8 mouse cellular contexts compared by ENCODE assay signal in the genomic region with DNA sequence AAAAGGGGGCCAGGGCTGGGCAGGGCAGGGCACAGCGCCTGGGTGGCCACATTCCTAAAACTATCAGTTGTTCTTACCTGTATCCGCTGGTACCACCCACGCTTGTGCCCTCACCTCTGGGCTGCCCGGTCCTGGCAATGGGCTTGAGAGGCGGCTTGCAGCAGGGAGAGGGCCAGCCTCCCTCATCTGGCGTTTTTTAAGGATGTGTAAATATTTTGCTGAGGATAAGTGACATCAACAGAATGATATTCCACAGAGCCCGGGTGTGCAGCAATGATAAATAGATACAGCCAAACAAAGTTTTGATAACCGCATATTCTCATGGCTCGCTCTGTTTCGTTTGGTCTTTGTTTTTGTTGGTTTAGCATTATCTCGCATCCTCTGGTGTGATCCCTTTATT. TPM values are rescaled to one million over a fixed set of nuclear protein-coding genes. Genes with fewer than 3 reads are reported as not detected.
DNase-seq lines count a peak whose midpoint lies in the region; ATAC-seq and TF ChIP-seq lines count a peak whose summit lies in the region.
"Had no signal": no experiment of that assay in that cellular context is flagged by ENCODE, and none has a peak within 500 bp of the region (broad histone marks: within the 10 kb centered on the region; RNA-seq: fewer than 3 reads in every experiment).

No protein-coding gene starts in this region.

- no peaks in the 10 kb centered on the region for H3K9me3 ChIP-seq in heart, embryonic 15.5 days (replicated peaks)
- H3K9me3 ChIP-seq in limb, embryonic 13.5 days = no peaks in the 10 kb centered on the region

- peaks cover 34% of the 10 kb centered on the region for H3K27me3 ChIP-seq in heart, embryonic 15.5 days
- H3K27me3 ChIP-seq in limb, embryonic 13.5 days = peaks cover 91% of the 10 kb centered on the region

- peak overlapping the region; percentile 60 for H3K4me3 ChIP-seq in heart, embryonic 15.5 days
- peak overlapping the region; percentile 54; the same call in 1 of the 2 replicates for H3K4me3 ChIP-seq in limb, embryonic 13.5 days
- H3K4me3 ChIP-seq in olfactory bulb, adult 2 months (ENCODE audit: insufficient read depth, low read depth, low read length) = peak overlapping the region; percentile 75

- no peak for TF ChIP-seq POLR2A in olfactory bulb, adult 2 months (IDR thresholded peaks at IDR 0.05; ENCODE audit: insufficient read depth, low read depth, low read length)

- H3K4me1 ChIP-seq in heart, embryonic 15.5 days (replicated peaks) = no peaks in the 10 kb centered on the region
- no peaks in the 10 kb centered on the region for H3K4me1 ChIP-seq in limb, embryonic 13.5 days
- H3K4me1 ChIP-seq in olfactory bulb, adult 2 months (ENCODE audit: control insufficient read depth, insufficient read depth, low read length) = peaks cover 6% of the 10 kb centered on the region

- H3K9ac ChIP-seq in heart, embryonic 15.5 days = no peak overlapping the region
- no peak overlapping the region for H3K9ac ChIP-seq in limb, embryonic 13.5 days

- 32% methylated on average over 11 of the region's 11 CpGs for WGBS in heart, embryonic 15.5 days
- WGBS in limb, embryonic 13.5 days = 34% methylated on average over 11 of the region's 11 CpGs
- WGBS in olfactory bulb, adult 2 months = 20% methylated on average over 11 of the region's 11 CpGs

- no peak; the same call in 1 of the 2 replicates for ATAC-seq in heart, embryonic 15.5 days (replicated peaks; ENCODE audit: insufficient number of reproducible peaks, insufficient read depth, low FRiP score, low read depth)
- ATAC-seq in limb, embryonic 13.5 days (ENCODE audit: low FRiP score, low read depth) = no peak

- TF ChIP-seq CTCF in olfactory bulb, adult 2 months (IDR thresholded peaks at IDR 0.05; ENCODE audit: insufficient read depth, low read depth, low read length) = no peak

- no peak overlapping the region for H3K27ac ChIP-seq in heart, embryonic 15.5 days
- H3K27ac ChIP-seq in limb, embryonic 13.5 days = no peak overlapping the region
- peak overlapping the region; percentile 83 for H3K27ac ChIP-seq in olfactory bulb, adult 2 months (ENCODE audit: insufficient read depth, low read depth, low read length)

- no peaks in the 10 kb centered on the region for H3K36me3 ChIP-seq in heart, embryonic 15.5 days
- H3K36me3 ChIP-seq in limb, embryonic 13.5 days = no peaks in the 10 kb centered on the region

- peak; percentile 5 for DNase-seq in kidney, postnatal 10 days
- DNase-seq in kidney, postnatal 14 days = no peak
- DNase-seq in cerebellum, postnatal 36 days = no peak
- DNase-seq in c-Kit-positive CD71-positive TER-119-positive erythroid progenitor cells, embryonic 14.5 days (ENCODE audit: low spot score) = no peak
- DNase-seq: right cerebral cortex, adult 18-20 months had no signal

- H3K4me2 ChIP-seq in heart, embryonic 15.5 days = peak overlapping the region; percentile 93
- peak overlapping the region; percentile 89 for H3K4me2 ChIP-seq in limb, embryonic 13.5 days (replicated peaks)

RNA-seq across cellular contexts. Expression of a gene that starts 1.7 kb away (rescaled TPM):
- polyA plus RNA-seq in heart, embryonic 15.5 days (2015; fragmentation: Nextera tagmentation; extraction: Ambion mirVana) = 3.0 and 3.1 TPM in 2 replicates
- 3.8 and 4.4 TPM in 2 replicates for polyA plus RNA-seq in limb, embryonic 13.5 days (2015; fragmentation: Nextera tagmentation; extraction: Ambion mirVana)
- polyA plus RNA-seq in olfactory bulb, adult 2 months (2012; ENCODE audit: insufficient read depth, insufficient read length, low replicate concordance, missing spikeins) = not detected in 2 replicates
